Mouse (Mus musculus): ENCODE data around the gene Syt5.

DNA sequence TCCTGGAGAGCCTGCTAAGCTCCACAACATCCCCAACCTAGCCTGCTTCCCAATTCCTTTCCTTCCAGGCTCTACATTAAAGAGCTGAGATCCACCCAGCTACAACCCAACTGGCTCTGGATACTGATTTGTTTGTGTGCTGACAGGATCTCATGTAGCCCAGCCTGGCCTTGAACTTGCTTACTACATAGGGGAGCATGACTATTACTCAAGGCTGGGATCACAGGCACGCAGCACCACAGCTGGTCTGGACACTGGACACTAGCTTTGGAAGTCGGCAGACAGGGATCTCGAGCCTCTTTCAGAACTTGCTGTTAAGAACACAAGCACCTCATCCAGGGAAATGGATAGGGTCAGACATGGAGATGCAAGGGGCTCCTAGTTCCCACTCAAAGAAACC is 50.9 kb downstream of the Syt5 start:
- no peak for TF ChIP-seq POLR2A (IDR thresholded peaks at IDR 0.05; ENCODE audit: extremely low read depth, insufficient read depth, low read length)
- no peak for TF ChIP-seq CTCF (IDR thresholded peaks at IDR 0.05; ENCODE audit: extremely low read depth, insufficient read depth, low read length)
